Mouse (Mus musculus) frontal cortex, postnatal 10 days (tissue): ENCODE results near the gene Hpcal4.
"Not testable (repeated sequence)": the region's sequence is repeated elsewhere in the genome, so short reads cannot be mapped to it uniquely, and the experiment has no call there.

Experiments used
- DNase-seq, 2 experiments: peaks; one replicate each; pipeline ENCODE4 v3.0.0; 2022; ENCODE audit warnings: low spot score in 2 of 2, mixed read lengths in 1 of 2

Gene Hpcal4

DNA sequence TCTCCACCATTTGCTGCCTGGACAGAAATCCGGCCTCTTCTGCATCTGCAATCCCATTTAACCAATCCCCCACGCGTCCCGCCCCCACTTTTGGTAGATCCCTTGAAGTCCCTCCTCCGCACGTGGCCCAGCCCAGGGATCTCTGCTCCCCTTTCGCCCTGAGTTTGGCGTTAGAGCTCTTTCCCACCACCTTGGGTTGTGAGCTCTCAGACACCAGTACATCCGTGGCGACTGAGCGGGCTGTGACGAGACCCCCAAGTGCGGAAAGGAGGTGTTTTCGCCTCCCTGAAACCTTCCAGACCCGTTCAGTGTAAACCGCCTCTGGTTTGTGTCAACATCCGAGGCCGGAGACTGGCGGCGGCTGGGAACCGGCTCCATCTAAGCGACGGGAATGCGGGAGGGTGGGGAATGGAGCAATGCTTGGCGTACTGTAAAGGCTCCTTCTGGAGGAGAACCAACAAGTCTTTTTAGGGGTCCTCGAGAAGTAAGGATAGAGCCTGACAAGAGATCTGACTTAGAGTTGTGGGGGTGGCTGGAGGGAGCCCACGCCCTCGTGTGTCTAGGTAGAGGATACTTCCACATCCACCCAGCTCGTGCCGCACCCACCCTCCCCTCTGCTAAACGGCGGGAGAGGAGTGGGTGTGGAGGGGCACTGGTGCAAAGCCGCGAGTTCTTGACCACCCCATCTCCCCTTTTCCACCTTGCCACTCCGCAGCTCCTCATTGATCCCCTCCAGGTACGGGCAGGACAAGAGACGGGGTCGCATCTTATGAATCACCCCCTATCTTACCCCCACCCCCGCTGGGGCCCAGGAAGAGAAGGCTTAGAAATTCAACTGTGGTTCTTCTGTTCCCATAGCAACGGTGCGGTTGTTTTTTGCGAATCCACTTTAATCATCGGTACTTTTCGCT lies at the start of gene Hpcal4:
TSS of gene Hpcal4 (plus strand) at position 900 of the 911 bp plus-strand sequence.
- peak; percentile 48 to 57 for DNase-seq

DNA sequence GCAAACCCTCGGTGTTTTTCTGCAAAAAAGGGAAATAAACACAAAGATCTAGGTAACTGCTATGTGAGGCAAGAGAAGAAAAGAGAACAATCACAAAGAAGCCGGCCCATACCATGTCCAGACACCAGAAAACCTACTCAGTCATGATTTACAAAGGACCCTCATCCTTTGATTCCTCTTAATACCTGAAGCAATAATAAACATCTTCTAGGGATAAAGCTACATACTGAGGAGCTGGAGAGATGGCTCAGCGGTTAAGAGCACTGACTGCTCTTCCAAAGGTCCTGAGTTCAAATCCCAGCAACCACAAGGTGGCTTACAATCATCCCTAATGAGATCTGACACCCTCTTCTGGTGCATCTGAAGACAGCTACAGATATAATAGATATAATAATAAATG lies 45.5 kb upstream of the Hpcal4 start:
- no peak for DNase-seq

DNA sequence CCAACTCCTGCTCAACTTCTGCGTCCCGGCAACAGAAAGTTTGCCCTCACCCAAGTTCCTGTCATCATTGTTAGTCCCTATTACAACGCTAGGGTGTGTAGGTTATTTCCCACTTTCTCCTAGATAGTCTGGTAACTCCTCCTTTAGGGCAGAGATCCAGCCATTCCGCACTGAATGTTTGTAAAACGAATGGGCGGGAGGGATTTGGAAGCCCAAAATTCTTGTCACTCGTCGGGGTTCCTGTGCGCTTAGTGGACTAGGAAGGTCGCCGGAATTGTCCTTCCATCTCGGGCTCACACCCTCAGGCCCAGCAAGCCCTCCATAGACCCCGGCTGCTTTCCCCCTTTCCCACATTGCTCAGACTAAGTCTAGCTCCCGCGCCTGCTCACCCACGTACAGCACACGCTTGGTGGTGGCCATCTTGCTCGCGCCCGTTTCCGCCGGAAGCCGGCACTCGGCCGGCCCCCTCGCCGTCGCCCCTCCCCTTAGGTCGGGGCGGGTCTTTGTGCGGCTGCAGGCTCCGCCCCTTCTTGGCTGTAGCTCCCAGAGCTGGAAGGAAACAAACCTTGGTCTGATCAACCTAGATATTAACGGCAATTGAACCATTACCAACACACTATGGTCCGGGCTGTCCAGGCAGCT lies 43.4 kb upstream of the Hpcal4 start, which contains the start of gene Ppie:
TSS of gene Ppie (minus strand) at position 439 of the 642 bp plus-strand sequence.
- peak; percentile 31 to 67 for DNase-seq

DNA sequence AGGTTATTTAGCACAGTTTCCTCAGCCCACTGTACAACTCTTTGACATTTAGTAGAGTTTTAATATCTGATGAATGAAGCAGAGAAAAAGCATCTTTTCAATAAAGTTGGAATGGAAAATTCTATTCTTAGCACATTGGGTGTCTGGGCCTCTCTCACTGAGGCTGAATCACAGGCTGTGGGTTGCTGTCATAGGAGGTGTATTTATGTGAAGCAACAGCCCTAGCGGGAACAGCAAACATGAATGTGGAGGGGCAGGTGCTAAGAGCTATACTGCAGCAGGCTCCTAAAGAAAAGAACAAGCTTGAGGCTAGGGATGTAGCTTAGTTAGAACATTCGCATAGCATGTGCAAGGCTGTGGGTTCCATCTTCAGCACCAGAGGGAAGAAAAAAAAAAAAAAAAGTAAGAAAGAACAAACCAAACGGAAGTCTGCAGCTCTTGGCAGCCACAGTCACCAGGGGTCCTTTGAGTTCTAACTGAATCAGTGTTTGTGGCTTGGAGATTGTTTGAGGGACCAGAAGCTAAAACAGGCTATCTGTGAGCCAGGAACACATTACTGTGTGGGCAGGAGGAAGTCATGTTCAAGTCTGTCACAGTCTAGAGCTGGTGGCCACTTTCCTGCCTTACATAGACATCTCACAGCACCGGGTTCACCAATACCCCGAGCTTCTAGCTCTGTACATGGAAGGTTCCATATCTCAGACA lies 35.4 kb upstream of the Hpcal4 start:
- no peak for DNase-seq

DNA sequence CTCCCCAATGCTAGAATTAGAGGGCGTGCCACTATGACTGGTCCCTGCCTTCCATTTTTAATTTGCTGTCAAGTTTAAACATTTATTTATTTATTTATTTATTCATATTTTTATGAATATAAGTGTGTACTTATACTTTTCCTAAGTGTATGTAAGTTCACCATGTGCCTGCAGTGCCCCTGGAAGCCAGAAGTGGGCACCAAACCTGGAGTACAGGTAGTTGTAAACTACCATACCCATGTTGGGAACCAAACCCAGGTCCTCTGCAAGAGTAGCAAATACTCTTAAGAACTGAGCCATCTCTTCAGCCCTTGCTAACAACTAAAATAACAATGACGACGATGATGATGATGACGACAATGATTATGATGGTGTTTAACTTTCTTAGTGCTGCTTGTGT lies 31.0 kb upstream of the Hpcal4 start:
- DNase-seq: no peak

DNA sequence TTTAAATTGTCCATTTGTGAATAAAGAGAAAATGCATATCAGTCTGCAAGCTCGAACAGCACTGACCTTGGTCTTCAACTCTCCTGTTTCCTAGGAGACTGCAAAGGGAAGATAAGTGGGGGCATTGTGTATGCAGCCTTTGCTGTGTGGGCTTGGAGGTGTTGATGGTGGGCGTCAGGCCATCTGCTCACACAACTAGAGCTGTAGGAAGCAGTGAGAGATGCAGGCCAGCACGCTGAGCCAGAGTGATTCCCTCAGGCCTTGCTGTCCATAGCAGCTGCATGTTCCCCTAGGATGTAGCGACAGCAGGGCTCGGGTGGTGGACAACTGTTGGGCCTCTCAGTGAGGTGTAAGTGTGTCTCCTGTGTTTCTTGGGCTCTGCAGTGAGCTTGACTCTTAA lies 30.1 kb upstream of the Hpcal4 start:
- DNase-seq: peak; percentile 57 to 70

DNA sequence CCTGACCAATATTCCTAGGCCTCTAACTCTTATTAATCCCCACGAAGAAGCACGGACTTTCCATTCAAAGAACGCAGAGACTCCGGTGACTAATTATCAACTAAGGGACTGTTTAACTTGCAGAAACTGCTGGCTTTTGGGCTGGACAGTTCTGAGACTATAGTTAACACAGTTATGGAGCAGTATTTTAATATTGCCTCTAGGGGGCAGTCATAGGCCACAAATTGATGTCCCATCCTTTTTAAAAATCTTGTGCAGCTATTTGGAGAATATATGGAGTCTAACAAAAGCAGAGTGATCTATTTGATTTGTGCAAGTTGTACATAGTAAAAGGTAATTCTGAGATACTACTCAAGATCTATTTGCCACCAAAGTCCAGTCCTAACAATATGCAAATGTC lies 28.0 kb upstream of the Hpcal4 start:
- no peak for DNase-seq

DNA sequence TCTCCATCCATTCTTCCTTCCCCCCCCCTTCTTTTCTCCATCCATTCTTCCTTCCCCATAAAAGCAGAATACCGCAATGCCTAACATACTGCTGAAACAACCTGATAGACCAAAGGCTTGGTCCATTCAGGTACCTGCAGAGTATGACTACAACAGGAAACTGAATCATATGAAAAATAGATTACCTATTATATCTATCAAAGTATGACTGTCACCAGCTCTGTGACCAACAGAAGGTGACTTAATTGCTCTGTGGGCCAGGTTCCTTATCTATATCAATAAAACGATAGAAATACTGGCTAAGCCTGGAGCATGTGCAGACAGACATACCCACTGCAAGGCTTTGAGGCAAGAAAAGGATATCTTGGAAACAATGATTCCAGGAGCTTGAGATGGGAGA lies 27.6 kb upstream of the Hpcal4 start:
- no peak for DNase-seq

DNA sequence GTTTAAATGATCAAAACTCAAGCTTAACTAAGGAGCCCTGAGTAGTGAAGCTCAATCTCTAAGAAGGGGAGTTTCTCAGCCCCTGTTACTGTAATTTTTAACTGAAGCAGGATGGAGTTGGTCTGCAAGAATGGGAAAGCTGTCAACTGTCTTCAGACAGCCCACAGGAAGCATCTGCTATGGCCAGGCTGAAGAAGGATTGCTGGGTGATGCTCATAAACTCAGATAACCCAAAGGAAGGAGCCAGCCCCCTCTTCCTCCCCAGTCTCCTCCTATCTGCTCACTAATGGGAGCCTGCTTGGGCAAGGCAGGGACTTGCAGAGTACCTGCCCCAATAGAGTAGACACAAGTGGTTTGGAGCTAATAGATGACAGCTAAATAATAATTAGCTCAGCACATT lies 27.2 kb upstream of the Hpcal4 start:
- DNase-seq: no peak

DNA sequence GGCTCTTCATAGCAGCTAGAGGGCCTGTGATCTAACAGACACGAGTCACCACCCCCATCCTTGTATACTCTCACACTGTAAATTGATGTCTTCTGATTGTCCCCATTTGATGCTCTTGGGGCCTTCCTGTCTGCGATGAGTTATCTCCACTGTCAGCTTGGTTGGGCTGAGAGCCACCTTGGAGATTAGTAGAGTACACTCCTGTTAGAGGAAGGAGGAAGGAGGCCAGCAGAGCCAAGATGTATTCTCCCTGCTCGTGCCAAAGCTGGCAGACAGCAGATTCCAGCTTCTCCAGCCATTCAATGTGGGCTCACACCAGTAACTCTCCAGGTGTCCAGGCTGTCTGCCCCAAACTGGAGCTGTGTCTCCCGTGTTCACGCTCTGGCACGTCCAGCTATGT lies 22.5 kb upstream of the Hpcal4 start:
- no peak for DNase-seq

DNA sequence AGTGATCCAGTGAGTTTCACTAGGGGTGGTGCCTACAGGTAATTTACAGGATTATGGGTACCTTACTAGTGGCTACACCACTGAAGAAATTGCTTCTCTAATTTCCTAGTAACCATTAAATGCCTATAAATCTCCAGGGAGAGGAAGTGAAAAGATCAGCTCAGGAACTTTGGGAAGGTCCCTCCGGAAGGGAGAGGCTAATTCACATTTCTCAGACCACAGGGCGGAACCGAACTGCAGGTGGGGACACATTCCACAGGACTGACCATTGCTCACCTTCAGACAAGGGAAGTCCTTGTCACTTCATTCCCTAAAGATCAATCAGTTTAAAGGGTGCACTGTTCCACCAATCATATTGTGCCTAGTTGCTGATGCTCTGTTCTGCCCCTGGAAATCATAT lies 21.8 kb upstream of the Hpcal4 start:
- not testable (repeated sequence) for DNase-seq

DNA sequence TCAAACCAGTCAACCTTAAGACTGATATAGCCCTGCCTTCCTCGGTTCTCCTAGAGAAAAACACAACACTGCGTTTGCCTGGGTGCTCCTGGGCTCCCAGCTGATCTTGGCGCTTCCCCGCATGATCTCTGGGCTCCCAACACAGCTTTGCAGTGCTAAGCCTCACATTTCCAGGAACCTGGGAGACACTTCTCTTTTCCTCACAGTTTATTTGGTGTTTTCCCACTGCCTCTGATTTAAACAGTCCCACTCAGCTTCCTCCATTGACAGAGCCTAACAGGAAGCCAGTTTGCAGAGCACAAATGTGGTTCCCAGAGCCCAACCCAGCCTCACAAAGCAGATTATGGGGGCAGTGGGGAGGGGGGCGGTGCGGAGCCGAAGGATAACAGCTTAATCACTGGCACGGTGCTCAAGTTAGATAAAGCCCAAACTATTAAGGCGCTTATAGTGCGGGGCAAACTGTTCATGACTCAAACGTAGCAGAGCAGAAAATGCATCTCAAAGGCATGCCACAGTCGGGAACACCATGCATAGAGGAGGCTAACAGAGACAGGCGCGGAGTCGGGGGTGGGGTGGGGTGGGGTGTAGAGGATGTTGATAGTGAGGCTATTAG lies 20.6 kb upstream of the Hpcal4 start:
- no peak for DNase-seq

DNA sequence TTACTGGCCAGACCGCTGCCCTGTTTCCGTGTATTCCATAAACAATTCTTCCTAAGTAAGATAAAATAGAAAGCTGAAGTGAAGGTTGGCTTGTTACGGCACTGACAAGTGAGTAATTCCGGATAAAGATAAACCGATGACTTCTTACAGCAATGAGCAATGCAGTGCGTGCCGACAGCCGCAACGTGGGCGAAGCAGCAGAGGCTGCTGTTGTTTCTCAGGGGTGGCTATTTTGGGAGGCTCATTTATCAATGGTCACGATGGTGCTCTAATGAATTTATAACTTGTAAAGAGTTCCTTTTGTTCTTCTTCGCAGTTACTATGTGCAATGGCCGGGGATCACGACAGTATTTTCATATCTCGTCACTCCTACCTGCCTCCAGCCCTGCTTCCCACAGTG lies 18.9 kb upstream of the Hpcal4 start:
- no peak for DNase-seq

DNA sequence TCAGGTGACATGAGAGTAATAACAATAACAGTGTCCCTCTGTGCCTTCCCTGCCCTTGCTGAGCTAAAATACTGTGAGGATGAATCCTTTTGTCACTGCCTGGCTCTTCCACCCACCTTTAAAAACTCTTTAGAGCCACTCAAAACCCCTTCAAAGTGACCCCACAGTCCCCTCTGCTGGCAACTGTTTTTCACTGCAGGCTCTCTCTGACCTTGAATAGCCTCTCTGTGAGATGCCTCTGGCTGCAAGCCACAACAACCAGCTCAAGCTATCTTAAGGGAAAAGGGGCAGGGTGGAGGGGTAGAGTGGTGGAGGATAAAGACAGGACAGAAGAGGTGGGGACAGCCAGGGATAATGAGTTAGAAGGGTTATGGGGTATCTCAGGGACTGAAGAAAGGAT lies 11.2 kb upstream of the Hpcal4 start:
- no peak for DNase-seq

DNA sequence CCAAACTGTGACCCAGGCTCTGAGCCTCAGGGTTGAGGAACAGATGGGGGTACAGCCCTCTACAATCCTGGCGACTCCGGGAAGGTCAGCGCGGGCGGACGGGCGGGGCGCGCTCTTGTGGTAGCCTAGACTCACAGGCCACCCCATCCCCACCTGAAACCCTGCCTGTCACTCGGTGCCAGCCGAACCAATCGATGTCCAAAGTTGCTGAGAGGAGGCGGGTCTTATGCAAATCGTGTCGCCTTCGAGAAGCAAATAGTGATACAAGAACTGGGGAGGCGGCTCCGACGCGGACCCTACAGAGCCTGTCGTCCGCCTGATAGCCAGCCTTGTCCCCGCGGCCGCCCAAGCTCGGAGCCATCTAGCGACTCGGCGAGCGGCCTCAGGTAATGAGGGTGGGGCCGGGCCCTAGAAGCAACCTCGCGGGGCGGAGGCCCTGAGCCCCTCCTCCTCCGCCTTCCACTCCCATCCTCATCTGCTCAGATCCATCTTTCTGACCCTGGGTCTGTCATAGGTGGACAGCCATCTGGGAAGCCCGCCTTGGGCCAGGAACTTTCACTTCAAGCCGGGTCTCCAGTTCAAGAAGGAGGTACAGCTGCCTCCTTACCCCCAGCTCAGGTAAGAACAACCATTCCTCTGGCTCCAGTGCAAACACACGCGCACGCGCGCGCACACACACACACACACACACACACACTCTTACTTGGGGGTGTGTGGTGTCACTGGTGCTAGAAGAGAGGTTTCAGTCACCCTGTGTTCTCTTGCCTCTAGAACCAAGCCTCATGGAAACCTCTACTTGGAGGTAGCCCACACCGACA lies 421 bp downstream of the Hpcal4 start:
- peak; percentile 88 for DNase-seq

DNA sequence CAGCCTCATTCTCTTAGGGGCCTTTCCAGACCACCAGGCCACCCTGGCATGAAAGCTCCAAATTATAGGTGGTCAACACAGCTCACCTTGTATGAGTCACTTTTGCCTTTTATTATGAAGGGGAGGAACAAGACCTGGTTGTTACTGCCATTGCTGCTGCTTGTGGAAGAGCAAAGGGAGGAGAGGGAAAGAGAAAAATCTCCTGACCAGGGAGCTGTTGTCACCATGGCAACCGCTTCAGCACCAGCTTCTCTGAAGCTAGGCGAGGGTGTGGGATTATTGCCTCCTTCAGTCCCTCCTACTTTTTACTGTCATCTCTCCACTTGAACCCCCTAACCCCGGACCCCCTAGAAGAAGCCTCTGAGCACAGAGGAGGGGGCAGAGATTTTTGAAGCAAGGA lies 1.8 kb downstream of the Hpcal4 start:
- no peak for DNase-seq

DNA sequence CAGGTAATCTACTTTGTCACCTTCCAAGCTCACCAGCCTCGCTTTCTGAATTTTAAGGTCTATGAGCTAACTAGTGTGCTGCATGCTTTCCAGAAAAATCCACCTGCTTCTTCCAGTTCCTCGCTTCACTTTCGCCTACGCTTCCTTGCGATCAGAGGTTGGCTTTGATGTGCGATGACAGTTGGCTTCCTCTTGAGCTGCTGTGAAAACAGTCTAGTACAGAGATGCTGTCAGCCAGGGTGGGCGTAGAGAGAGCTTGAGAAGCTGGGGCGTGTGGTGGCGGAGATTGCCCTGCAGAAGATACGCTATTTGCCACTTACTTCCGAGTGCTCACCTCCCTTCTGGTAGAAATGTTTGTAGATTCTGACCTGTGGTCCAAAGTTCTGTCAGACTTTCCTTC lies 9.3 kb downstream of the Hpcal4 start:
- DNase-seq: no peak

DNA sequence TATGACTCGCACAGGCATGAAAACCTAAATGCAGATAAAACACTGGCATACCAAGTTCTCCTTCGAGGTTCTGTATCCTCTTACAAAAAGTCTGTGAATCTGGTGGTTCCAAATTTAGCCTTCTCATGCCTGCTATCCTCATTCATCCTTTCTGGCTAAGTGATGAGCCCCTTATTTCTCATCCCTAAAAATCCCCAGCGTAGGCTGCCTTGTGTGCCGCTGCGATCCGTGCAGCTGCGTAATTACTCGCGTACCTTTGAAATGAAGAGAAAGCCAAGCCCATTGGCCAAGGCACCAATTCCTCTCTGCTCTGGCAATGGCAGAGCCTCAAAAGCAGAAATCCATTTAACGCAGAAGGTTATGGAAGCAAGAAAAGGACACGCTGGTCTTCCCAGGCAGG lies 10.8 kb downstream of the Hpcal4 start:
- no peak for DNase-seq

DNA sequence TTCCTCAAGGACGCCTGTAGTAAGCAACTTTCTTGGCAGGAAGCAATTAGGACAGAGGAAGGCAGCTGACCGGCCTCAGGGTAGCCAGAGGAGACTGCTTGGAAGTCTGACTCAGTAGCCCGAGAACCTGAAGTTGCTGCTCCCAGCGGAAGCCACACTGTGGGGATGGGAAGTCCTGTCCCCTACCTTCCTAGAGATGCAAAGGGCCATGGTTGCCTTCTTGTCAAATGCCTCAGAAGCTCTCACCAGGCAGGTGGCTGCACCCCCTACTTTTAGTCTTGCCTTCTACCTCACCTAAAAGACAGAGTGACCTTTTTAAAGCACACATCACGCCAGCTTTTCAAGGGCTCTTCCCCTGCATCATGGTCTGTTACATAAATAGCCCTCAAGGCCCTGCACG lies 13.7 kb downstream of the Hpcal4 start:
- no peak for DNase-seq

DNA sequence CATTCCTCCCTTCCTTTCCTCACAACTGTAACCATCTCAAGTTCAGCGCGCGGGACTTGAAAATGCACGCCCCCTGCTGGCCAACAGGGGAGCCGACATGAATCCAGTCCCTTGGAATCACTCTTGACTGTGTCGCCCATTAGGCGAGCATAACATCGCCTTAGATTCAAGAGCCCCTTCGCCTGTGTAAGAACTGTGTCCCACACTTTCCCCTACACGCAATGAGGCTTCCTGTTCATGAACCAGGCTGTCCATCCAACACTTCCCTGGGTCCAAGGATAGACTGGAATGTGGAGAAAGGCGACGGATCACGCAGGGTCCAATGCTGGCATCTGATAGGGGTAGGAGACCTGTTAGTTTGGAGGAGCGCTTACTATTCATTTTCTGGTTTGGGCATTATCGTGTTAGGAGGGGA lies 17.8 kb downstream of the Hpcal4 start:
- peak in 1 of 2 experiments; percentile 72 for DNase-seq
